Mouse (Mus musculus): ENCODE measurements at regions not wholly inside any gene's neighbourhood (a gene's known extent, or its start where the extent isn't known, plus 50 kb on each side); places are given as distances from the start of the nearest gene placed in this dataset.

GRCm38 (mm10) chr10:37849291-37849846, 710.6 kb upstream of the Marcks start:
- TF ChIP-seq POLR2AphosphoS5 (IDR thresholded peaks at IDR 0.05; ENCODE audit: insufficient replicate concordance, low read depth, low read length) (no peak), TAL1 (conservative IDR thresholded peaks at IDR 0.05; ENCODE audit: low read depth, low read length) (no peak), GATA2 (IDR thresholded peaks at IDR 0.05; ENCODE audit: borderline replicate concordance, low read depth, low read length) (no peak), CTCF (IDR thresholded peaks at IDR 0.05; ENCODE audit: low read depth, low read length) (no peak), GATA1 (IDR thresholded peaks at IDR 0.05; ENCODE audit: borderline replicate concordance, low read length) (no peak)
- ATAC-seq (ENCODE audit: extremely low read depth, insufficient number of reproducible peaks, low FRiP score, poor library complexity, severe bottlenecking), result no peak
- DNase-seq (ENCODE audit: low spot score), result no peak
- no peaks in the 10 kb centered on the region for H3K27me3 ChIP-seq (ENCODE audit: insufficient read depth, low read length)
- no peaks in the 10 kb centered on the region for H3K36me3 ChIP-seq (replicated peaks)
- no peak overlapping the region for H3K4me3 ChIP-seq (ENCODE audit: low read depth, low read length)
- no peaks in the 10 kb centered on the region for H3K4me1 ChIP-seq (ENCODE audit: insufficient read depth, low read depth, low read length)
- H3K9me3 ChIP-seq (replicated peaks), result peaks cover 3% of the 10 kb centered on the region

GRCm38 (mm10) chr10:37842820-37843219, 704.1 kb upstream of the Marcks start:
- TF ChIP-seq CTCF (IDR thresholded peaks at IDR 0.05; ENCODE audit: low read depth, low read length), result no peak
- no peak for TF ChIP-seq GATA1 (IDR thresholded peaks at IDR 0.05; ENCODE audit: borderline replicate concordance, low read length)
- TF ChIP-seq POLR2AphosphoS5 (IDR thresholded peaks at IDR 0.05; ENCODE audit: insufficient replicate concordance, low read depth, low read length), result no peak
- no peak for TF ChIP-seq GATA2 (IDR thresholded peaks at IDR 0.05; ENCODE audit: borderline replicate concordance, low read depth, low read length)
- no peak for TF ChIP-seq TAL1 (conservative IDR thresholded peaks at IDR 0.05; ENCODE audit: low read depth, low read length)
- no peak for DNase-seq (ENCODE audit: low spot score)
- Histone ChIP-seq H3K4me1 (ENCODE audit: insufficient read depth, low read depth, low read length) (no peaks in the 10 kb centered on the region), H3K9me3 (replicated peaks) (no peaks in the 10 kb centered on the region), H3K27me3 (ENCODE audit: insufficient read depth, low read length) (no peaks in the 10 kb centered on the region), H3K36me3 (replicated peaks) (no peaks in the 10 kb centered on the region), H3K4me3 (ENCODE audit: low read depth, low read length) (no peak overlapping the region)
- no peak for ATAC-seq (ENCODE audit: extremely low read depth, insufficient number of reproducible peaks, low FRiP score, poor library complexity, severe bottlenecking)

- DNase-seq (ENCODE audit: low spot score) (no peak), ATAC-seq (ENCODE audit: extremely low read depth, insufficient number of reproducible peaks, low FRiP score, poor library complexity, severe bottlenecking) (no peak)
- no peak for TF ChIP-seq POLR2AphosphoS5 (IDR thresholded peaks at IDR 0.05; ENCODE audit: insufficient replicate concordance, low read depth, low read length)
- no peak for TF ChIP-seq CTCF (IDR thresholded peaks at IDR 0.05; ENCODE audit: low read depth, low read length)
- TF ChIP-seq GATA1 (IDR thresholded peaks at IDR 0.05; ENCODE audit: borderline replicate concordance, low read length), result no peak
- TF ChIP-seq TAL1 (conservative IDR thresholded peaks at IDR 0.05; ENCODE audit: low read depth, low read length), result no peak
- TF ChIP-seq GATA2 (IDR thresholded peaks at IDR 0.05; ENCODE audit: borderline replicate concordance, low read depth, low read length), result no peak
- H3K9me3 ChIP-seq (replicated peaks), result no peaks in the 10 kb centered on the region
- no peak overlapping the region for H3K4me3 ChIP-seq (ENCODE audit: low read depth, low read length)
- no peaks in the 10 kb centered on the region for H3K4me1 ChIP-seq (ENCODE audit: insufficient read depth, low read depth, low read length)
- no peaks in the 10 kb centered on the region for H3K36me3 ChIP-seq (replicated peaks)
- H3K27me3 ChIP-seq (ENCODE audit: insufficient read depth, low read length), result no peaks in the 10 kb centered on the region
Measured at GRCm38 (mm10) chr10:37841842-37842241, 703.1 kb upstream of the Marcks start.

GRCm38 (mm10) chr10:37837721-37838120, 699.0 kb upstream of the Marcks start:
- no peak for TF ChIP-seq GATA1 (IDR thresholded peaks at IDR 0.05; ENCODE audit: borderline replicate concordance, low read length)
- TF ChIP-seq POLR2AphosphoS5 (IDR thresholded peaks at IDR 0.05; ENCODE audit: insufficient replicate concordance, low read depth, low read length), result no peak
- no peak for TF ChIP-seq CTCF (IDR thresholded peaks at IDR 0.05; ENCODE audit: low read depth, low read length)
- TF ChIP-seq TAL1 (conservative IDR thresholded peaks at IDR 0.05; ENCODE audit: low read depth, low read length), result no peak
- TF ChIP-seq GATA2 (IDR thresholded peaks at IDR 0.05; ENCODE audit: borderline replicate concordance, low read depth, low read length), result no peak
- no peak for DNase-seq (ENCODE audit: low spot score)
- no peaks in the 10 kb centered on the region for H3K4me1 ChIP-seq (ENCODE audit: insufficient read depth, low read depth, low read length)
- H3K9me3 ChIP-seq (replicated peaks), result no peaks in the 10 kb centered on the region
- no peaks in the 10 kb centered on the region for H3K27me3 ChIP-seq (ENCODE audit: insufficient read depth, low read length)
- no peak overlapping the region for H3K4me3 ChIP-seq (ENCODE audit: low read depth, low read length)
- ATAC-seq (ENCODE audit: extremely low read depth, insufficient number of reproducible peaks, low FRiP score, poor library complexity, severe bottlenecking), result no peak
- H3K36me3 ChIP-seq (replicated peaks), result no peaks in the 10 kb centered on the region

GRCm38 (mm10) chr10:37813026-37813425, 674.3 kb upstream of the Marcks start:
- Histone ChIP-seq H3K4me3 (ENCODE audit: low read depth, low read length) (no peak overlapping the region), H3K36me3 (replicated peaks) (no peaks in the 10 kb centered on the region), H3K9me3 (replicated peaks) (no peaks in the 10 kb centered on the region), H3K27me3 (ENCODE audit: insufficient read depth, low read length) (no peaks in the 10 kb centered on the region), H3K4me1 (ENCODE audit: insufficient read depth, low read depth, low read length) (no peaks in the 10 kb centered on the region)
- DNase-seq (ENCODE audit: low spot score) (no peak), ATAC-seq (ENCODE audit: extremely low read depth, insufficient number of reproducible peaks, low FRiP score, poor library complexity, severe bottlenecking) (no peak)
- TF ChIP-seq CTCF (IDR thresholded peaks at IDR 0.05; ENCODE audit: low read depth, low read length) (no peak), POLR2AphosphoS5 (IDR thresholded peaks at IDR 0.05; ENCODE audit: insufficient replicate concordance, low read depth, low read length) (no peak), GATA1 (IDR thresholded peaks at IDR 0.05; ENCODE audit: borderline replicate concordance, low read length) (no peak)

DNA sequence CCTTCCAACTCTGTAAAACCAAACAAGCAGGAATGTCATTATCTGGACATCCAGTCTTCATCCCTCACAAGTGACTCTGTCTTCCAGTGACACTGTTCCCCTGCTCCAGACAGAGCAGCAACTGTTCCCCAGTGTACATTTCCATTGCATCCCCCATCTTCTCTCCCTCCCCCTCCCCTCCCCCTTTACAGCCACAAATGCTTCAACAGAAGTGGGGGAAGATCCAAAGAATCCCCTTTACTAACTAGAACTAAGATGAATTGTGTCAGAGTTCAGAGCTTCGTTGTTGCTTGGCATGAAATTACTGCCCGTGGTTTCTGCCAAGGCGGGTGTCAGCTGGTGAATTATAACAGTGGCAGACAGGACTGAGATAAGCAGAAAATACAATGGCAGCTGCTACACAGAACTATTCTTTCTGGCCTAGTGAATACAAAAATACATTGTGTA, 673.7 kb upstream of the Marcks start:
- Histone ChIP-seq H3K4me1 (ENCODE audit: insufficient read depth, low read depth, low read length) (no peaks in the 10 kb centered on the region), H3K27me3 (ENCODE audit: insufficient read depth, low read length) (no peaks in the 10 kb centered on the region), H3K4me3 (ENCODE audit: low read depth, low read length) (no peak overlapping the region), H3K9me3 (replicated peaks) (no peaks in the 10 kb centered on the region), H3K36me3 (replicated peaks) (no peaks in the 10 kb centered on the region)
- DNase-seq (ENCODE audit: low spot score) (no peak), ATAC-seq (ENCODE audit: extremely low read depth, insufficient number of reproducible peaks, low FRiP score, poor library complexity, severe bottlenecking) (no peak)
- TF ChIP-seq TAL1 (conservative IDR thresholded peaks at IDR 0.05; ENCODE audit: low read depth, low read length) (no peak), POLR2AphosphoS5 (IDR thresholded peaks at IDR 0.05; ENCODE audit: insufficient replicate concordance, low read depth, low read length) (no peak)

GRCm38 (mm10) chr10:37811789-37812188, 673.1 kb upstream of the Marcks start:
- H3K27me3 ChIP-seq (ENCODE audit: insufficient read depth, low read length), result no peaks in the 10 kb centered on the region
- DNase-seq (ENCODE audit: low spot score) (no peak), ATAC-seq (ENCODE audit: extremely low read depth, insufficient number of reproducible peaks, low FRiP score, poor library complexity, severe bottlenecking) (no peak)
- no peaks in the 10 kb centered on the region for H3K9me3 ChIP-seq (replicated peaks)
- no peaks in the 10 kb centered on the region for H3K4me1 ChIP-seq (ENCODE audit: insufficient read depth, low read depth, low read length)
- no peak overlapping the region for H3K4me3 ChIP-seq (ENCODE audit: low read depth, low read length)
- no peaks in the 10 kb centered on the region for H3K36me3 ChIP-seq (replicated peaks)
- TF ChIP-seq CTCF (IDR thresholded peaks at IDR 0.05; ENCODE audit: low read depth, low read length) (no peak), GATA2 (IDR thresholded peaks at IDR 0.05; ENCODE audit: borderline replicate concordance, low read depth, low read length) (no peak), TAL1 (conservative IDR thresholded peaks at IDR 0.05; ENCODE audit: low read depth, low read length) (no peak), GATA1 (IDR thresholded peaks at IDR 0.05; ENCODE audit: borderline replicate concordance, low read length) (no peak)

Measured in G1E (cell line).